Mouse (Mus musculus) hindbrain, embryonic 12.5 days (tissue): ENCODE measurements at regions not wholly inside any gene's neighbourhood (a gene's known extent, or its start where the extent isn't known, plus 50 kb on each side); places are given as distances from the start of the nearest gene placed in this dataset.

Experiments
- ATAC-seq: fragments of 200-750 bp; cut with Nextera tagmentation; 2 replicates; pipeline ENCODE4 v1.8.0; 2017; ENCODE audit warnings: moderate TSS enrichment; ENCODE audit not compliant: low FRiP score
- H3K27ac ChIP-seq: fragments of 300-500 bp; sonication (generic); 2 replicates; pipeline ENCODE4 v1.5.1; 2016; ENCODE audit warnings: mild to moderate bottlenecking
- H3K27me3 ChIP-seq: fragments of 300-500 bp; sonication (generic); 2 replicates; pipeline ENCODE4 v1.6.1; 2016; ENCODE audit warnings: mild to moderate bottlenecking
- H3K36me3 ChIP-seq: fragments of 300-500 bp; sonication (generic); 2 replicates; pipeline ENCODE4 v1.6.1; 2016; ENCODE audit warnings: mild to moderate bottlenecking
- H3K4me1 ChIP-seq: fragments of 300-500 bp; sonication (generic); 2 replicates; pipeline ENCODE4 v1.6.1; 2016
- H3K4me2 ChIP-seq: fragments of 300-500 bp; sonication (generic); replicated peaks from 2 replicates; pipeline ENCODE4 v1.6.1; 2016; ENCODE audit warnings: mild to moderate bottlenecking
- H3K4me3 ChIP-seq: fragments of 300-500 bp; sonication (generic); 2 replicates; pipeline ENCODE4 v1.5.1; 2016; ENCODE audit warnings: mild to moderate bottlenecking
- H3K9ac ChIP-seq: fragments of 300-500 bp; sonication (generic); 2 replicates; pipeline ENCODE4 v1.6.1; 2016; ENCODE audit warnings: mild to moderate bottlenecking, moderate library complexity
- H3K9me3 ChIP-seq: fragments of 300-500 bp; sonication (generic); replicated peaks from 2 replicates; pipeline ENCODE4 v1.6.1; 2016; ENCODE audit warnings: mild to moderate bottlenecking
- WGBS: fragments of 180-500 bp; shearing (Covaris S2); methylation state at CpG from one replicate; pipeline ENCODE4 v1.1.7; 2016; 5-methylcytosine and 5-hydroxymethylcytosine counted together

- H3K4me1 ChIP-seq: no peaks in the 10 kb centered on the region
- no peaks in the 10 kb centered on the region for H3K36me3 ChIP-seq
- no peak overlapping the region for H3K4me2 ChIP-seq
- H3K9ac ChIP-seq: no peak overlapping the region
- ATAC-seq: no peak
- no peak overlapping the region for H3K4me3 ChIP-seq
- H3K27me3 ChIP-seq: no peaks in the 10 kb centered on the region
- 31% methylated on average over 5 of the region's 5 CpGs for WGBS
- H3K9me3 ChIP-seq: no peaks in the 10 kb centered on the region
- no peak overlapping the region for H3K27ac ChIP-seq
These were observed 254.3 kb upstream of the Mgmt start for GRCm38 (mm10) chr7:136640160-136640559.

DNA sequence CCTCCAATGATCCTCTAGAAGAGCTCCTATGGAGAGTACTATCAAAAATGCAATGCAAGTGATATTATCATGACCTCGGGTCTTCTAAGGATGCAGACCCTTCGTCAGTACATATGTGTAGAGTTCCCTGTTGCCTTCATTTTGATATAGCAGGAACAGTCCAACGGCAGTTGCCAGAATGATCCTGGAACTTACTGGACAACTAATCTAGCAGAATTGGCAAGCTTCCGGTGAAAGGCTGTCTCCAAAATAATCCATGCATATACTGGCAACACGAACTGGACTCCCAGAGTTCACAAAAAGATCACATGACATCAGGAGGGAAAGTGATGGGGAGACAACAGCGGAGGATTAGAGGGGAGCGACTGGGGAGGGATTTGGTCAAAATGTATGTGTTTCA lies 253.6 kb upstream of the Mgmt start:
- Histone ChIP-seq H3K4me1 (no peaks in the 10 kb centered on the region), H3K4me2 (no peak overlapping the region), H3K27ac (no peak overlapping the region), H3K27me3 (no peaks in the 10 kb centered on the region), H3K4me3 (no peak overlapping the region), H3K9me3 (no peaks in the 10 kb centered on the region), H3K36me3 (no peaks in the 10 kb centered on the region), H3K9ac (no peak overlapping the region)
- no peak for ATAC-seq
- WGBS: 90% methylated on average over 7 of the region's 7 CpGs

GRCm38 (mm10) chr7:136649796-136650195 lies 244.6 kb upstream of the Mgmt start:
- Histone ChIP-seq H3K27me3 (no peaks in the 10 kb centered on the region), H3K4me2 (no peak overlapping the region), H3K9me3 (no peaks in the 10 kb centered on the region), H3K4me3 (no peak overlapping the region), H3K27ac (no peak overlapping the region), H3K4me1 (no peaks in the 10 kb centered on the region), H3K36me3 (no peaks in the 10 kb centered on the region), H3K9ac (no peak overlapping the region)
- 90% methylated on average over 4 of the region's 4 CpGs for WGBS
- no peak for ATAC-seq

GRCm38 (mm10) chr7:136659930-136660329 lies 234.5 kb upstream of the Mgmt start:
- Histone ChIP-seq H3K9me3 (no peaks in the 10 kb centered on the region), H3K9ac (no peak overlapping the region), H3K27ac (no peak overlapping the region), H3K4me3 (no peak overlapping the region), H3K36me3 (no peaks in the 10 kb centered on the region), H3K4me2 (no peak overlapping the region), H3K27me3 (no peaks in the 10 kb centered on the region), H3K4me1 (no peaks in the 10 kb centered on the region)
- no peak for ATAC-seq

- no peaks in the 10 kb centered on the region for H3K36me3 ChIP-seq
- no peak for ATAC-seq
- no peak overlapping the region for H3K4me2 ChIP-seq
- no peak overlapping the region for H3K4me3 ChIP-seq
- no peaks in the 10 kb centered on the region for H3K4me1 ChIP-seq
- no peaks in the 10 kb centered on the region for H3K9me3 ChIP-seq
- no peaks in the 10 kb centered on the region for H3K27me3 ChIP-seq
- H3K9ac ChIP-seq: no peak overlapping the region
- WGBS: 73% methylated on average over 2 of the region's 2 CpGs
- no peak overlapping the region for H3K27ac ChIP-seq
These were observed 234.0 kb upstream of the Mgmt start for GRCm38 (mm10) chr7:136660401-136660800.

DNA sequence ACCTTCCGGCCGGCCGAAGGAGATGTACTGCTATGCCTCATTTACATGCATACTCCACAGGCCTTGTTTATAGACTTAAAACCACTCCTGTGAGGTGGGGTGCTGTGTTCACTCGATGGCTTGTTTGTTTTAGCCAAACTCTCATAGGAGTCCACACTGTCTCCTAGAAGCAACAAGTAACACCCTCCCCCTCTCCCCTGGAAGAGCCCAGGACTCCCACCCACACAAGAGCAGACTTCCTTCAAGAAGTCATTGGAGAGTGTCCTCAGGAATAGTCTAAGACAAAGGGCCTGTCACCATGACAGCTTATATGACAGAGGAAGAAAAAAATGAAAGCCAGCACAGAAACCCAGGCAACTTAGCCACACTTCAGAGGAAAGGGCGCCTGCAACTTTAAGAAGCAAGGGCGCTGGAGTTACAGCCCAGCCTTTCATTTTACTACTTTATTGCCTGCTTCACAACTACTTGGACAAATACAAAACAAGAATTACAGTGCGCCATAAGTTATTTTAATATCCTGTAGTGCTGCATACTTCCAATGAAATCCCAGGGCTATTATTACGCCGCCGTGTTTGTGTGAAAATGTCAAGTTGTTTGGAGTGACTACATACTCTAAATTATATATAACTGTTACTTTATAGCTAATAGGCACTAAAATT lies 229.9 kb upstream of the Mgmt start:
- no peak overlapping the region for H3K4me3 ChIP-seq

DNA sequence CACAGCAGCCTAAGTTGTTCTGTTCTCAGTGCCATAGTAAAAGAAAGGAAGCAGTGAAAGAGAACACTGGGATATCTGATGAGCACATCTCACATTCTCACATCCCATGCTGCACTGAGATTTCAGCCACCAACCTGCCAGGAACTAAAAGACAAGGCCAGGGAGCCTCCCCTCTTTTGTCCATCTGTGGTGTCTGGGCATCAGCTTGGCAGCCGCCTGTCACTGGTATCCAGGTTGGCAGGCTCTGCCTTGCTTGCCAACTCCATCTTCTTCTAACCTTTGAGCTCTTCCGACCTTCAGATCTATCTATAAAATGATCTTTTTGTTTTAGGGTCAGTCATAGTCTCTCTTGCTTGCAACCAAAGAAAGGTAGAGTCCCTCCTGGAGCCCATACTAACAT lies 228.5 kb upstream of the Mgmt start:
- H3K9me3 ChIP-seq: no peaks in the 10 kb centered on the region
- no peak overlapping the region for H3K9ac ChIP-seq
- no peak overlapping the region for H3K4me2 ChIP-seq
- H3K4me3 ChIP-seq: no peak overlapping the region
- peaks cover 6% of the 10 kb centered on the region for H3K4me1 ChIP-seq
- WGBS: 83% methylated on average over 2 of the region's 2 CpGs
- no peaks in the 10 kb centered on the region for H3K36me3 ChIP-seq
- peaks cover 21% of the 10 kb centered on the region; the same call in 1 of the 2 replicates for H3K27me3 ChIP-seq
- ATAC-seq: no peak
- H3K27ac ChIP-seq: no peak overlapping the region

More for the DNA sequence above, 229.9 kb upstream of the Mgmt start:
- 74% methylated on average over 10 of the region's 10 CpGs for WGBS
- Histone ChIP-seq H3K9ac (no peak overlapping the region), H3K27me3 (peaks cover 21% of the 10 kb centered on the region; the same call in 1 of the 2 replicates), H3K4me1 (peaks cover 6% of the 10 kb centered on the region), H3K27ac (no peak overlapping the region), H3K4me2 (no peak overlapping the region), H3K36me3 (no peaks in the 10 kb centered on the region), H3K9me3 (no peaks in the 10 kb centered on the region)
- ATAC-seq: no peak

GRCm38 (mm10) chr7:136666707-136667106 lies 227.7 kb upstream of the Mgmt start:
- no peaks in the 10 kb centered on the region for H3K36me3 ChIP-seq
- H3K27me3 ChIP-seq: peaks cover 21% of the 10 kb centered on the region; the same call in 1 of the 2 replicates
- H3K9me3 ChIP-seq: no peaks in the 10 kb centered on the region
- 11% methylated on average over 6 of the region's 6 CpGs for WGBS
- H3K4me2 ChIP-seq: no peak overlapping the region
- H3K9ac ChIP-seq: no peak overlapping the region
- no peak overlapping the region for H3K27ac ChIP-seq
- H3K4me3 ChIP-seq: no peak overlapping the region
- H3K4me1 ChIP-seq: peaks cover 6% of the 10 kb centered on the region
- no peak for ATAC-seq

GRCm38 (mm10) chr7:136670675-136671074 lies 223.7 kb upstream of the Mgmt start:
- 69% methylated on average over 7 of the region's 7 CpGs for WGBS
- Histone ChIP-seq H3K9me3 (no peaks in the 10 kb centered on the region), H3K4me1 (peaks cover 9% of the 10 kb centered on the region), H3K4me3 (no peak overlapping the region), H3K27ac (no peak overlapping the region), H3K36me3 (no peaks in the 10 kb centered on the region), H3K27me3 (peaks cover 20% of the 10 kb centered on the region; the same call in 1 of the 2 replicates), H3K4me2 (no peak overlapping the region), H3K9ac (no peak overlapping the region)
- ATAC-seq: no peak

- Histone ChIP-seq H3K36me3 (no peaks in the 10 kb centered on the region), H3K4me1 (peaks cover 12% of the 10 kb centered on the region), H3K4me3 (no peak overlapping the region), H3K4me2 (no peak overlapping the region), H3K27ac (no peak overlapping the region), H3K9me3 (no peaks in the 10 kb centered on the region), H3K9ac (no peak overlapping the region), H3K27me3 (peaks cover 5% of the 10 kb centered on the region; the same call in 1 of the 2 replicates)
- WGBS: 49% methylated on average over 5 of the region's 5 CpGs
- ATAC-seq: no peak
These were observed 220.3 kb upstream of the Mgmt start for GRCm38 (mm10) chr7:136674159-136674558.

DNA sequence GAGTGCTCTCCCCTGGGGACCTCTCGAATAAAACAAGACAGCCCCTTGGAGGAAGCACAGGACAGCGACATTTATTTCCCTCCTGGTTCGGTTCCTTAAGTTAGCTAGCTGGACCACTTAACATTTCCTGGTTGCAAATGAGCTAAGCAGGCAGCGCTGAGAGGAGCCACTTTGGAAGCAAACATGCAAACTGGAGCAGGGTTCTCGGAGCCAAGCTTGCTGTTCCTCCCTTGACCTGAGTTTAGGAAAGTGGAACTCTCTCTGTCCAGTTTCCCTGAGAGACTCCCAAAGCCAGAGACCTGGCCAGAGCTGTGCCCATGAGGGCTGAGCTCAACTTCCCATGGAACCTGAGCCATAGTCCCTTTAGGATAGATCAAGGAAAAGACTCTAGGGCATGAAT lies 219.4 kb upstream of the Mgmt start:
- no peak overlapping the region for H3K9ac ChIP-seq
- peaks cover 12% of the 10 kb centered on the region for H3K4me1 ChIP-seq
- no peak overlapping the region for H3K4me2 ChIP-seq
- no peak overlapping the region for H3K27ac ChIP-seq
- H3K36me3 ChIP-seq: no peaks in the 10 kb centered on the region
- H3K27me3 ChIP-seq: peaks cover 3% of the 10 kb centered on the region; the same call in 1 of the 2 replicates
- no peak for ATAC-seq
- 56% methylated on average over 5 of the region's 5 CpGs for WGBS
- no peak overlapping the region for H3K4me3 ChIP-seq
- H3K9me3 ChIP-seq: no peaks in the 10 kb centered on the region

GRCm38 (mm10) chr7:136676104-136676503 lies 218.3 kb upstream of the Mgmt start:
- Histone ChIP-seq H3K36me3 (no peaks in the 10 kb centered on the region), H3K27me3 (peaks cover 3% of the 10 kb centered on the region; the same call in 1 of the 2 replicates), H3K4me2 (no peak overlapping the region), H3K27ac (no peak overlapping the region), H3K4me3 (no peak overlapping the region), H3K9me3 (no peaks in the 10 kb centered on the region), H3K9ac (no peak overlapping the region), H3K4me1 (peaks cover 12% of the 10 kb centered on the region)
- WGBS: 21% methylated on average over 6 of the region's 6 CpGs
- ATAC-seq: no peak

GRCm38 (mm10) chr7:136676987-136677545 lies 217.3 kb upstream of the Mgmt start:
- Histone ChIP-seq H3K27me3 (peaks cover 3% of the 10 kb centered on the region; the same call in 1 of the 2 replicates), H3K36me3 (no peaks in the 10 kb centered on the region), H3K9me3 (no peaks in the 10 kb centered on the region), H3K4me2 (no peak overlapping the region), H3K4me3 (no peak overlapping the region), H3K4me1 (peaks cover 12% of the 10 kb centered on the region), H3K9ac (no peak overlapping the region), H3K27ac (no peak overlapping the region)
- WGBS: 61% methylated on average over 17 of the region's 17 CpGs
- ATAC-seq: no peak
